Mouse (Mus musculus): ENCODE measurements around the gene Adora2a. TPM values are rescaled to one million over a fixed set of nuclear protein-coding genes. Genes with fewer than 3 reads are reported as not detected.
A peak's percentile ranks its signal among the peaks of the same experiment; 100 is the strongest.
"Not testable (repeated sequence)": the region's sequence is repeated elsewhere in the genome, so short reads cannot be mapped to it uniquely, and the experiment has no call there.

The Adora2a gene
- total and polyA plus RNA-seq, 3 experiments: 2.8 to 13.4 (median 5.3) TPM

GRCm38 (mm10) chr10:75344563-75344962, 27.9 kb downstream of the Adora2a start:
- DNase-seq: not testable (repeated sequence)

DNA sequence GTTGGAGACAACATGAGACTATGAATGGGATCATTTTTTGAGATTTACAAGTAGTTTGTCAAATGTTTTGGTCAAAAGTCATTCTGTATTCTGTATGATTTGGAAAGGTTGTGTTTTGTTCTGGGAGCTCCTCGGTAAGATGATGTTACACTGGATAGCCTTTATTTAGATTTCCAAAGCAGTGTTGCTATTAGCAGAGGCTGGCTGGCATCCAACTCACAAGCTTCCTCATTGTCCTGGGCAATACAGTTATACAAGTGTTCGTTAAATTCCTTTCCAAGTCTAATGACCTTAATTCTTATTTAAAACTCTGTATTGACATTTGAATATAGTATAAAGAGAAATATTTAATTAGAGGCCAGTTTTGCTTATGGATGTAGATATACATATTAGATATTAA, 28.6 kb downstream of the Adora2a start:
- no peak for DNase-seq

GRCm38 (mm10) chr10:75350564-75350963, 33.9 kb downstream of the Adora2a start:
- no peak for DNase-seq

- no peak for DNase-seq
Observed at GRCm38 (mm10) chr10:75352541-75352940, 35.9 kb downstream of the Adora2a start.

DNA sequence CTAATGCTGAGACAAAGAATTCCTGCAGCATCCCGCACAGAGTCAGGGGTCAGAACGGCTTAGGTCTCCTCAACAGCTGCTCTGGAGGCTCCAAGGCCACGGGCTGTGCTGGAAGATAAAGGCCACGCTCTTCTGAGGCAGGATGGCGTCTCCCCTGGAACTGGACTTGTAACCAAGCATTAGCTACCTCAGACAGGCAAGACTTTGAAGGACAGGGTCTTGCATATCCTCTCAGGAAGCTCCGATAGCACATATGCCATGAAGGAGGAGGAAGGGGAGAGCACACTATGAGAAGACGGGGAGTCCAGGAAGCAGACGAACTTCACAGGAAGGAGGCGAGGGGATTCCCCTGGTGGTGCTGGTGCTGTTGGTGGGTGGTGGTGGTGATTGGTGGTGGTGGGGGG, 37.2 kb downstream of the Adora2a start:
- DNase-seq: not testable (repeated sequence)

DNA sequence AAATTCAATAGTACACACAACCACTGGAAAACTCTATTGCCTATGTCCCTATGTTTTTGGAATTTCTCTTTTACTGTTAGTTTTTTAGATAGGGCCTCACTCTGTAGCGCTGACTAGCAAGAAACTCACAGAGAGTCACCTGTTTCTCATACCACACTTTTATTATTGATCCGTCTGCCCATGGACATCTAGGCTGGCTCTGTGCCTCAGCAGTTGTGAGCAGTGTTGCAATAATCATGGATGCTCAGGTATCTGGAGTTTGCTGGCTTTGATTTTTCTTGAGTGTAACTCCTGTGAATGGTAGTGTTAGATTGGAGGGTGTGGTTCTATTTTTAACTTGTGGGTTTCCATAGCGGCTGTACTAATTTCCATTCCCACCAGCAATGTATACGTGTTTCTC, 38.7 kb downstream of the Adora2a start:
- DNase-seq: no peak

DNA sequence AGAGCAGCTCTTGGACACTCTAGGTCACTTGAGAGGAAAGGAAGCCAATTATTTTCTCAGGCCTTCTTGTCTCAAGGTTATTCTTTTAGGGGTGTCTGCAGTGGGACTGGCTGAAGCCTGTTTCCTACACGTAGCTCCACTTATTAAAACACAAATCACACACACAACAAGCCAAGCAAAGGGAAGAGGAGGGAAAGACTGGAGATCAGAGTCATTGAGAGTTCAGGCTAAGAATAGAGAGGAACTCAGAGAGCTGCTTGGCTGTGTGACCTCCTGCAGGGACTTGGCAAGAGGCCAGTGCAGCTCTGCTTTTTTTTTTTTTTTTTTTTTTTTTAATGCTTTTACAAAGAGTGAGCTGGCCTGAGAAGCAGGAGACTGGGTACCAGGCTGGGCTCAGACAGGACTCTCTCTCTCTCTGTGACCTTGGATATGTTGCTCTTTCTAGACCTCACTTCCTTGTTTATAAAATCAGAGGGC, 47.6 kb downstream of the Adora2a start:
- peak; percentile 64 for DNase-seq

DNA sequence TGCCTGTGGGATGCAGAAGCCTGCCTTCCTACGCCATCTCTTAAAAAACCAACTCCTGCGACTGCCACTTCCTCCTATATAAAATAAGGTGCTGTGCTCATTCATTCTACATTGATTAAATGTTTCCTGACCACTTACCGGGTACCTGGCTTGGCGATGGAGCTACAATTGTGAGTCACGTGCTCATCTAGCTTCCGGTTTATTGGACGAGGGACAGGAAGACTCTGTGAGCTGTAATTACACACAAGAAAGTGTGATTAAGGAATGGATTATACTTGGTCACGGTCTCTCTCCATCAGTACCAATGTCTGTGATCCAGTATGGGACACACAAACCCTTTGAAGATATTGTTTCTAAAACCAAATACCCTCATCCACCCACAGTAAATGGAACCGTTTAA, 48.1 kb downstream of the Adora2a start:
- no peak for DNase-seq

GRCm38 (mm10) chr10:75365231-75365633, 48.6 kb downstream of the Adora2a start:
- no peak for DNase-seq

- peak; percentile 38 for DNase-seq
Observed at GRCm38 (mm10) chr10:75373655-75374351, 57.1 kb downstream of the Adora2a start.

DNA sequence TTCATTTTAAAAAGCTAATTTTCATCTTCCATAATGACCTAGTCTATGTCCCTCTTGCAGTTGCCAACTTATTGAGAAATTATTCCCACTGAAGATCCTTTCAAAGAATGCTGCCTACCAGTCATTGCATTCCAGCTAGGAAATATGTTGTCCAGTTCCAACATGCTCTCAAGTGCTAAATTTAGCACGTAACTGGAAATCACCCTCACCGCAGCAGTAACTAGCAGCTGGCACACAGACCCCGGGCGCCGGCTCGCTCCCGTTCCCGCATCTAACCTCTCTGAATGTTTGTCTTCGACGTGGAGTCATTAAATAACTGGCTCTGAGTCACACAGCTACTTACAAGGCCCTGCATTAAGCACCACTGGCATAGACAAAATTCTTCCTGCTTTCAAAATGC, 62.0 kb downstream of the Adora2a start:
- no peak for DNase-seq

Other genes with a start within 250 kb of the Adora2a start
- gene Specc1l, start 104.8 kb upstream of the Adora2a start, total RNA-seq (2021): 10 to 100 TPM; 58.8 to 64.0 TPM
- gene Specc1l, start 104.8 kb upstream of the Adora2a start, polyA plus RNA-seq (2012; rRNA removed): 24.3 and 27.8 TPM in 2 replicates
- 1 to 10 TPM in 1 of 2 experiments, under 1 TPM in 1; 0.72 to 2.2 TPM for gene Upb1, start 84.2 kb downstream of the Adora2a start, total RNA-seq (2021)
- 0.20 and 0.50 TPM in 2 replicates for gene Upb1, start 84.2 kb downstream of the Adora2a start, polyA plus RNA-seq (2012; rRNA removed)
- 10 to 100 TPM; 87.1 to 92.8 TPM for gene Snrpd3, start 200.7 kb downstream of the Adora2a start, total RNA-seq (2021)
- 1.7 and 3.6 TPM in 2 replicates for gene Snrpd3, start 200.7 kb downstream of the Adora2a start, polyA plus RNA-seq (2012; rRNA removed)
- 10 to 100 TPM; 25.9 to 26.0 TPM for gene Gucd1, start 201.1 kb downstream of the Adora2a start, total RNA-seq (2021)
- gene Gucd1, start 201.1 kb downstream of the Adora2a start, polyA plus RNA-seq (2012; rRNA removed): 56.1 and 74.1 TPM in 2 replicates
- under 1 TPM; 0.14 to 0.41 TPM for gene Lrrc75b, start 243.5 kb downstream of the Adora2a start, total RNA-seq (2021)
- gene Lrrc75b, start 243.5 kb downstream of the Adora2a start, polyA plus RNA-seq (2012; rRNA removed): 0.17 and 0.30 TPM in 2 replicates
- not detected for gene Ggt1, start 244.7 kb downstream of the Adora2a start, total RNA-seq (2021)
- 0.15 and 0.20 TPM in 2 replicates for gene Ggt1, start 244.7 kb downstream of the Adora2a start, polyA plus RNA-seq (2012; rRNA removed)